Mouse (Mus musculus) adrenal gland, postnatal 4 days (tissue): ENCODE results near the gene Heatr6. TPM values are rescaled to one million over a fixed set of nuclear protein-coding genes. Genes with fewer than 3 reads are reported as not detected.

Experiments
- DNase-seq, 2 experiments: peaks; one replicate each; pipeline ENCODE4 v3.0.0; 2021 to 2022; ENCODE audit warnings: low spot score in 2 of 2, mixed read lengths in 2 of 2
- total RNA-seq, 2 experiments: library from RNA; stranded (reverse); gene quantifications; 2 replicates each; pipeline ENCODE4 v1.2.3; 2021

Heatr6 gene
- total RNA-seq, 2 experiments from 2014 or later = 18.2 to 20.7 TPM

DNA sequence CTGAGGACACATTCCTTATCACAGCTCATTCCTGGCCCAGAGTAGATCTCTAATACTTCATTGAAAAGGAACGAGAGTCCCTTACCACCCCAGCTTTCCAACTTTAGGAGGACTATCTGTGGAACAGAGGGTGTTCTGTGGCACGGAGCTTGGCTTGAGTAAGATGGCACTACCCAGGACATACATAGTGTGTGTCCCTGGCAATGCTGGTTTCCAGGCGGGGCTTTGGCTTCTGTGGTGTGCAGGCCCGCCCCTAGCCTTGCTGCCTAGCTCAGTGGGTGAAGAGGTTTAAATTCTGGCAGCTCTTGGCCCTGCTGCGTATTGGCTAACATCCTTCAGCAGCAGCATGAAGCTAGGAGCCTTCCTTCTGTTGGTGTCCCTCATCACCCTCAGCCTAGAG is 6.8 kb upstream of the Heatr6 start, which contains the start of gene Wfdc21:
Gene Wfdc21 (plus strand): TSS at position 260 of the 400 bp plus-strand sequence.
- DNase-seq = no peak

DNA sequence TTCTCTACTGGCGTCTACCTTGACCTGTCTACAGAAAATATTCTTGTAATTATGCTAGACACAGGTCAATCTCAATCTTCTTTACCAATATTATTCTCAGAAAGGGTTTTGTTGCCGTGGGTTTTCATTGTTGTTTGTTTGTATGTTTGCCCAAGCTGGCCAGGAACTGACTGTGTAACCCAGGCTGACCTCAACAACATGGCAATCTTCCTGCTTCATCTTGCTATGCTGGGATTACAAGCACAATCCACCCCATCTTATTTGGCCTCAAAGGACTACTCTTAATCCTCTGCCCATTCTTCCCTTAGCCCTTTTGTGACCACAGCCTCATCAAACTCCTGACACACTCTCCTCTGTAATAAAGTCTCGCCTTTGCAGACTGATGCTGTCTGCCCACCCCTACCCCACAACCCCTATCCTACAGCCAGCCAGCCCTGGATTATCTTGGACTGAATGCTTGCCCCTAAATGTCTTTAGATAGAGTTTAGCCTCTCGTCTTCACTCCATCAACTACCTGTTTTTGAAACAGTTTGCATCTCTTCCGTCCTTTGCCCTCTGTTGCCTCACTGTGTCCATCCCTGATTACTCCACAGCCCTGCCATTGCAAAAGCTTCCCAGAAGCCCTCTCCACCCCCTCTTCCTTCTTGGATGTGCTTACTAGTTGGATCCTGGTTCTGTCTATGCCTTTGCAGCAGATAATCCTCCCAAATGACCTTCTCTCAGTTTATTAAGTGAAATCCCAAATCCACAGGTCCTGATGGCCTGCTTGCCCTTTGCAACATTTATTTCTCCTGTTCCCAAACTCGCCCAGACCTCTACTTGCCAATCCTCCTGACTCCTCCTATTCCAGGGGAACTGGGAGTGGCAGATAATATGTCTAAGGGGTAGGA is 5.9 kb upstream of the Heatr6 start:
- no peak for DNase-seq

DNA sequence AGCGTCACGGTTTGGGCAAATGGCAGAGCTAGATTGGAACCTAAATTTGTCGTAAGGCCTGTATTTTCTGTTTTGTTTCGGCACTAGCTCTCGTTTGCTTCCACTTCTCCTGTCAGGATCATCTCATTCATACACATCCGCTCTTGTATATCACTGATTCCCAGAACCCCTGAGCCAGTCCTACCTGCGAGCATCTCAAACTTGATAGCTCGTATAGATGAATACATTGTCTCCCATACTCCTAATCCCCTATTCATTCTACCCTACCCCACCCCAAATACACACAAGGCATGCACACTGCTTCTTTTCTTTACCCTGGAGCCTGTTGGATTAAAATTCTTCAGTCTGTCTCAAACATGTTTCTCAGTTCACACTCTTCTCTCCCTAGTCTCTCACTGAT is 731 bp downstream of the Heatr6 start:
- no peak for DNase-seq

DNA sequence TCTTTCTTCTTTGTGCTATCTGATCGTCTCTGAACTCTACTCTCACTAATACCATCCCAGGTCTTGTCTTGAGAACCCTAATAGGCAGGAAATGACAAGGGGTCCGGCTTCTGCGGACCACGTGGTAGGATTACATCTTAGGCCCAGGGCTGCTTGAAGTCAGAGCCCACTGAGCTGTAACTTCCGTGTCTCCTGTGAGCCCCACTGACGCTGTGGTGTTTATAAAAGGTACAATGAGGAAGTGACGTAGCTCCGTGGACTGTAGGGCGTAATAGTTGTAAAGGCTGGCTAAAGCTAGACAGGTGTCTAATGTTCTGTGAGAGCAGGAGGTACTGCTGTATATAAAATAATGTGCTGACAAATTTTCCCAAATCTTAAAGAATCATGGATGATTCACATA is 13.8 kb downstream of the Heatr6 start:
- no peak for DNase-seq

DNA sequence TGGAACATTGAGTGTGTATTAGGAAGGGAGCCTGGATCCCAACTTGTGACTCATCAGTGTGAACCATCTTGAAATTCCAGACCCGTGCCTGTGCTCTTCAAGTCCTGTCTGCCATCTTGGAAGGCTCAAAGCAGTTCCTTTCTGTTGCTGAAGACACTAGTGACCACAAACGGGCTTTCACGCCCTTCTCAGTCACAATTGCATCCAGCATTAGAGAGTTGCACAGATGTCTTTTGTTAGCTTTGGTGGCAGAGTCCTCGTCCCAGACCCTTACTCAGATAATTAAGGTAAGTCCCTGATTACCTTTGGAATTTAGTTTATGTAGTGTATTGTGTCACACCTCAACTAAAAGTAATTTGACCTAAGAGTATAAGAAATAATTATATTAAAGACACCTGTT is 15.5 kb downstream of the Heatr6 start:
- DNase-seq = no peak

DNA sequence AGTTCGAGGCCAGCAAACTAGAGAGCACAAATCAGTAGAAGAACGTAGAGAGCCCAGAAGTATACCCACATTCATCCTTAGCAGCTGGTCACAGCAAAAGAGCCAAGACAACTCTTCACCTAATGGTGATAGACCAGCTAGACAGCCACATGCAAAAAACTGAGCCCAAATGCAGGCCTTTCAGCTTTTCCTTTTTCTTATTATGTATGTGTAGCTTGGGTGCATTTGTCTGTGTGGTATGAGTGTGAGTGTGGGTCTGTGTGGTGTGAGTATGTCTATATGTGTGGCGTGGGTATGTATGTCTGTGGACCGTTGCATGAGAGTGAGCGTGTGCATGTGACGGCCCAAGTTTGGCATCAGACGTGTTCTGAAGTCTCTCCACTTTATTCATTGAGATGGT is 17.5 kb downstream of the Heatr6 start:
- DNase-seq = no peak

DNA sequence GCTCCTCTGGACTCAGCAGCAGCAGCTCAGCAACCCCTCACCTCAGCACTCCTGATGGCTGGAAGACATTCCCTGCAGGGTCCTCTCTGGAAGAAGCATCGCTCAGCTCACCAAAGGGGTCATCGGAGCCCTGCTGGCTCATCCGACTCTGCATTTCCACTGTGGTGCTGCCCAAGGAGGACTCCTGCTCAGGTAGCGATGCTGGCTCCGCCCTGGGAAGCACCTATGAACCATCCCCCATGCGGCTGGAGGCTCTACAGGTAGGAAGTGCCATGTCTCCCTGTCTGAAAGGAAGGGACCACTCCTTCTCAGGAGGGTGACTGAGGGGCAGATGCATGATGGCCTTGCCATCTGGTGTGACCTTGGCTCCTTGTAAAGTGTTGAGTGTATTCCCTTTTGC is 18.8 kb downstream of the Heatr6 start:
- no peak for DNase-seq

DNA sequence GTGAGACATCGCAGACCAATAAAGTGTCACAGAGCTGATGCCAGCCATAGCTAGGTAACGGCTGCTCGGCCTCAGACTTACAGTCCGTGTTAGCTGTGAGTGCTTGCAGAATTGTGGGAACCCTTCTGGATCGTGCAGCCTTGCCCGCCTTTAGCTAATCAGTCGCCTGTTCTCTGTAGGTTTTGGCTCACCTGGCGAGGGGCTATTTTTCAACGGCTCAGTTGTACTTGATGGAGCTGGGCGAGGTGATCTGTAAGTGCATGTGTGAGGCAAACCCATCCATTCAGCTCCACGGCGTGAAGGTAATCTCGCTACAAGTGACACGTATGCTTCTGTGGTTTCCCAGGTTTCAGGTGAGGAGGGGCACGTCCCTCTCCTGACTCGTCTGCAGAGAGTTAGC is 20.2 kb downstream of the Heatr6 start:
- DNase-seq = no peak

DNA sequence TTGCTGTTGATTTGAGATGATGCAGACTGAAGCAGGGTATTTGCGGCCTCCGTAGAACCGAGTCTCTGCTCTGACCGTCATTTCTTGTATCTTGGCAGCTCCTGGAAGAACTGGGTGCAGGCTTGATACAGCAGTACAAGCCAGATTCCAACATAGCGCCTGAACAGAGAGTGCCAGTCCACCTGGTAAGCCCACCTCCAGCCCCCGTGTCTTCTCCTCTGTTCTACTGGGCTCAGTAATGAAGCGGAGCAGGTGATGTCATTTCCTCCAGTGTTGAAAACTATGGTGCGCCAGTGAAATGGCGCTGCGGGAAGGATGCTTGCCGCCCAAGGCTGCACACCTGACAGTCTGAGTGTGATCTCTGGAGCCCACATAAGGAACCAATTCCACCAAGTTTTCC is 20.8 kb downstream of the Heatr6 start:
- no peak for DNase-seq

DNA sequence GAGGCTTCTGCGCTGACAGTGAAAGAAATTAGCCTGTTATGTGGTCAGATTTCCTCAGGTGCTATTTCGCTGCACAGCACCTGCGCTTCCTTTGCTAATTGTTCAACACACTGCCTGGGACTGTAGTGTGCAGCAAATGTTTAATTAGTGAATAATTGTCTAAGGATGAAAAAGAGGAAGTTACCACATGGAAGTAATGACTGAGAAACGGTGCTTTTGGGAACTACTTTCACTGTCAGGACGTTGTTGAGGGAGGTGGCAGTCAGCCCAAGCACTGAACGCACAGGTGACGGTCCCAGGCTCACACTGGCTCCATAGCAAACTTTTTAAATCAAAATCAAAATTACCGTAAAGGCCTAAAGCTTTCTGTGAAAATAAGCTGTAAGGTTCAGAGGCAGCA is 23.3 kb downstream of the Heatr6 start:
- DNase-seq = no peak

DNA sequence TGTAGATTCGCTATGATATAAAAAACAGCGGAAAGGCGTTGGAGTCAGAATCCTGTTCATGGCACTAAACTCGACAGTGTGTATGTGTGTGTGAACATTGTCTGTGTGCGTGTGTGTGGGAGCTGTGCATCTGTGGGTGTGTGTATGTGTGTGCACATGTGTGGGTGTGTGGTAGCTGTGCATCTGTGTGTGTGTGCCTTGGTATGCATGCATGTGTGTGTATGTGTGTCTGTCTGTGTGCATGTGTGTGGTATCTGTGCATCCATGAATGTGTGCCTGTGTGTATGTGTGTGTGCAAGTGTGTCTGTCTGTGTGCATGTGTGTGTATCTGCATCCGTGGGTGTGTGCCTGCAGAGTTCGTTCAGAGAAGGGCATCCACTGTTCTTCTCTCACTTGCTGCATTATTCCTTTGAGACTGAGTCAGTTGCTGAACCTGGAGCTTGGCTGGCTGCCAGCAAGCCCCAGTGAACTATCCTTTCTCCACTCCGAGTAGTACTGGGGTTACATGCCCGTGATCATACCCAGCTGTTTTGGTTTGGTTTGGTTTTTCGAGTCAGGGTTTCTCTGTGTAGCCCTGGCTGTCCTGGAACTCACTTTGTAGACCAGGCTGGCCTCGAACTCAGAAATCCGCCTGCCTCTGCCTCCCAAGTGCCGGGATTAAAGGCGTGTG is 30.6 kb downstream of the Heatr6 start:
- no peak for DNase-seq

DNA sequence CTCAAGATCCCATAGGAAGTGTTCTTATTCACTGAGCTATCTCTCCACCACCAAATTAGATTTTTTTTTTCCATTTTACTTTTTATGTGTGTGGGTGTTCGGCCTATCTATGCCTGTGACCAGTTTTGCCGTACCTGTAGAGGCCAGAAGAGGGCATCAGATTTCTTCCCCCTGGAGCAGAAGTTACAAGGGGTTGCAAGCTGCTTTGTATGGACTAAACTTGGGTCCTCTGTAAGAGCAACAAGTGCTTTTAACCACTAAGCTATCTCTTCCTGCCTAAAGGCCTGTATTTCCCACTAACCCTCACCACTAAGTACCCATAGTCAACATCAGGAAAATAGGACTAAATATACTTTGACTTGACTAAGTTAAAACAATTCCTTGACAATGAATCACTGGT is 31.2 kb downstream of the Heatr6 start:
- DNase-seq = no peak

DNA sequence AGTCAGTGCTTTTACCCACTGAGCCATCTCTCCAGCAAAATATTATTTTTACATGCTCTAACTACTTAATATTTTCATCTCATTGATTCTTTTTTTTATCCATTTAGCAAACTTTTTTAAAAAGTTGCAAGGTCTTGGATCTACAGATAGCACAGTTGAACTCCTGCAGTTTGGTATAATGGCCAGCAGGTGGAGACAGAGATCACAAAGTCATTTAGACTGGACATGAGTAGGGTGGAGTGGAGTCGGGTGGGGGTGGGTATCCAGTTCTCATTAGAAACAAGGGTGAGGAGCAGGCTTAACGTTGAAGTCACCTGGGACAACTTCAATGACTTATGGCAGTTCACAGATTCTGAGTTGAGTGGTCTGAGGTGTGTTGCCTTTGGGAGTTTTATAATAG is 31.9 kb downstream of the Heatr6 start:
- DNase-seq = peak in 1 of 2 experiments; percentile 20

DNA sequence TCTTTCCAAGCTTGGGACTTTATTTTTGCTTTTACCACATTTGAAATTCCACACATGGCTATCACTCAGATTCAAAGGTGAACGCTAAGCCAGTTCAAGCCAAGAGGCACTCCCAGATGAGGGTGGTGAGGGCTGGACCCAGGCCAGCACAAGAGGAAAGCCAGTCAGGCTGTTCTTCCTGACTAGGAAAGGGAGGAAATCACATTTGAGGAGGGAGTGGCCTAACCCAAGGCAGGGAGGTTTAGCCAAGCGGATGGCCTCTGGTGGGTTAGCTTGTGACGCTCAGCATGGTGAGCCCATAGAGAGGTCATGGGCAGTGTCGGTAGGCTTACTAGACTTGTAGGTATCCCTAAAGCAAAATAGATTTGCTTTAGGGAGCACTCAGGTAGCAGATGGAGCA is 33.3 kb downstream of the Heatr6 start:
- DNase-seq = no peak

DNA sequence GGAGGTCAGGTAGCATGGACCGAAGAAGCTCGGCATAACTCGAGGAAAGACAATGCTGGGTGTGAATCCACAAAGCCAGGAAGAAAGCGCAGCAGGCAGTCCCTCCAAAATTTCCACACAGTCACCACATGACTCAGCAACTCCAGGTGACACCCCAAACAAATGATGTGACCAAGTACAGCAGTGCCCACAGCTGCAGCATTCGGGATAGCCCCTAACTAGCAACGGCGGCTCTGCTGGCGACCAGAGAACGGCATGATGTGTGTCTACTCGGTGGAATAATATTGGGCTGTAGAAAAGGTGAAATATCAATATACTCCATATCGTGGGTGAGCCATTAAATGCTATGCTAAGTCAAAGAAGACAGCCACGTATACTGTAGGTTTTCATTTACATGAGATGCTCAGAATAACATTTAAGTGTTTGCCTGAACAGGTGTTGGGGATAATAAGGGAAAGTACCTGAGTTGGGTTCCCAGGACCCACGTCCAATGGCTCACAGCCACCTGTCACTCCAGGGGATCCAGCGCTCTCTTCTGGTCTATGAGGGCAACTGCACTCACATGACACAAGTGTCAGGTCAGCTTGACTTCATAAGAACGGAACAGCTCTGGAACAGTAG is 34.0 kb downstream of the Heatr6 start:
- DNase-seq = no peak

DNA sequence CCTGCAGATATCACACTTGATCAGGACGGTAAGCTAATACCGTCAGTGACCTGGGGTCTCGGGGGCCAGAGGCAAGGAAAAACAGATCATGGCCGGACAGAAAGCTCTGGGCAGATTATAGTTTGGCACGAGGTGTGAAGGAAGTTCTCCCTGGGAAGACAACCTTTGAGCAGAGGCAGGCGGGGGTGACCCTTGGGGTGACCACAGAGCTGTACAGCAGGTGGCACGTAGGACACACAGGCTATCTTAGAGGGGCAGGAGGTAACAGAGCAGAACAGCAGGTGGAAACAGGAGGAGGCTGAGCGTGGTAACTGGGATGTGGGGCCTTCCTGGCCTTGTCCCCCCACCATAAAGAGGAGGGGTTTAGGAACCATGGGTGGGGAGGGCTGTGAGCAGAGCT is 34.8 kb downstream of the Heatr6 start:
- no peak for DNase-seq

DNA sequence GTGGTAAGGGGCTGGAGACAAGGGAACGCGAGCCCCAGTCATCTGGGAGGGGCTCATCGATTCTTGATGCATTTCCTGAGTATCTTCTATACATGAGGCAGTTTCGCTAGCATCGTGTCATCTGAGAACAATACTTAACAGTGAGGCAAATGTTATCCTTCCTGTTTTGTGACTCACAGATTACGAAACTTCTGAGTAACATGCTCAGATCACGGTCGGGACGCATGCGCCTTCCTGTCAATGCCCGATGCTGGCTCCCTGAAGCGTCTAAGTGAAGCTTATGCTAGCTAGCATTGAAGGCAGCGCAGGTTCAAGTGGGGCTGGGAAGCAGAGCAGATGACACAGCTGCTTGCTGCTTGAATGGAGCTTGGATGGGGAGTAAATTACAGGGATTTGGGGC is 35.8 kb downstream of the Heatr6 start:
- DNase-seq = peak; percentile 10 to 26

DNA sequence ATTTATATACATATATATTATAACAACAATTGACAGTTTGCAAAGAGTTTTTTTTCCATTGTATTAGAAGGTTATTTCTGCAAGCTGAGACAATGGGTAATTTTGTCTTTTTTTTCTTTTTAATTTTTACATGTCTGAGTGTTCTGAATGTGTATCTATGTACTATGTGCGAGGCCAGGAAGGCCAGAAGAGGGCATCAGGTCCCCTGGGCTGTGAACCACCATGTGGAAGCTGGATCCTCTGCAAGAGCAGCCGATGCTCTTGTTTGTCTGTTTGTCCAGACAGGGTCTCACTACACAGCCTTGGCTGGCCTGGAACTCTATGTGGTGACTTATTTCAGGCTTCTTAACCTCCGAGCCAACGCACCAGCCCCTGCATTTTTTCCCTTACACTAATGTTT is 37.6 kb downstream of the Heatr6 start:
- no peak for DNase-seq

DNA sequence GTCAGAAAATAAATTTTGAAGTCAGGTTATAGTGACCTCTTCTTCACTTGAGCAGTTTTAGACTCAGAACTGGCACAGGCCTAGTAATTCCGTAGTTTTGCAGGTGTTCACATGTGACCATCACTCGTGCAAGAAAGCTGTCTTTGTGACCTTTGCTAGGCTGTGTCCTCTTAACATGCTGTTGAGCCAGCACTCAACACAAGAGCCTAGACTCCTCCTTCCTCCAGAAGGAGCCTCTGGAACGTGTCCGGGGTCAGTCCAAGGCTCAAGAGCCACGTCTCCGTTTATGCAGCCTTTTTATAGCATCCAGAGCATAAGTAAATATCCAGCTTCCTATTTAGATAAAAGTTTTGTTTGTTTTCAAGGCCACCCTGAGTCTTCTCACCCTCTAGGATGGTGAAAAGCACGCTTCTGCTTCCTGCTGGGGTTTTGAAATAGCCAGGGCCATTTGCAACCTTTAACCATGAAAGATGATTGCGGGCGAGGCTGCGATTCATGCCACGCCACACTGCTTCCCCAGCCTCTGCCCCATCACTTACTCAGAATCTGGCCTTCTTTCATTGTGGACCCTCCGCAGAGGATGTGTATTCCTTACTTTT is 38.9 kb downstream of the Heatr6 start:
- DNase-seq = no peak

DNA sequence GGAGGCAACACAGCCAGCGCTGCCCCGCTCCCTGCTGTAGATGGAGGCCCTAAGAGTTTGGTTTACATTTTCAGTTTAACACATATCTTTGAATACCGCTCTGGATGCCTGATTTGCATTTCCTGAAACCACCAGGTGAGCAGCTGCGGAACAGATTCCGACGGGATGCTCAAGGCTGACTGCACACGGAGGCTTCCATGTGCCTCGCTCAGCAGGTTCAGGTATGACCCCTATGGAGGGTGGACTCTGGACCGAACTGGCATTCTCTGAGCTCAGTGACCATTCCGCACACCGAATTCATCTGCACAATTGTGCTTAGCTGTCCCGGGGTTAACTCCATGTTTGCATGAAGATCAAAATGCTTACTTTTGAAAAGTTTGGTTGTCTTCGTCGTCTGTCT is 39.8 kb downstream of the Heatr6 start:
- DNase-seq = no peak

DNA sequence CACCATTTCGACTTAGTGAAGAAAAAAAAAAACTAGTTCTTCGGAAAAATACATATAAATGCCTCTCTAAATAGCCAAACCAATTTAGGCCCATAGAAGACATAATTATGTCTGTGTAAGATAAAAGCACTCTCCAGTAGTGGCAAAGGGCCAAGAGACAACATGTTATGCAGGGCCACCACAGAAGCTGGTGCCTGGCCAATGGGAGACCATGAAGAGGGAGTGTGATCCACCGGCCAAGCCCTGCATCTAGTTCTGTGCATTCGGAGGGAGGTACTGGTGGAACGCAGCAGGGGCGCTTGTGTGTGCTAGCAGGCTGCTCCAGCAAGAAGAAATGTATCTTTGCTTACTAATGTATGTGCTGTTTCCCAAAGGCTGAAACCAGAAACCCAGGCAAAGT is 42.6 kb downstream of the Heatr6 start:
- DNase-seq = no peak
